Mouse (Mus musculus) CH12.LX (cell line): ENCODE results near the gene Per1. TPM values are rescaled to one million over a fixed set of nuclear protein-coding genes. Genes with fewer than 3 reads are reported as not detected.

Experiments
- DNase-seq: peaks from one replicate; pipeline ENCODE4 v3.0.0-alpha.2; 2013; ENCODE audit errors: extremely low read depth
- H3K27ac ChIP-seq: 2 replicates; pipeline ENCODE4 v1.5.1; 2012; ENCODE audit warnings: low read depth, mild to moderate bottlenecking, control low read depth, moderate library complexity; ENCODE audit not compliant: insufficient read depth
- H3K27me3 ChIP-seq: replicated peaks from 2 replicates; pipeline ENCODE3; 2012; ENCODE audit warnings: inconsistent platforms
- H3K36me3 ChIP-seq, 2 experiments: replicated peaks in 1 of 2; 2 replicates each; pipeline versions ENCODE3 to v1.6.1; 2012; ENCODE audit warnings: inconsistent platforms in 1 of 2, low read length in 1 of 2, mild to moderate bottlenecking in 1 of 2, mixed read lengths in 1 of 2, moderate library complexity in 1 of 2; ENCODE audit not compliant: control insufficient read depth in 1 of 2, insufficient read depth in 1 of 2
- H3K4me1 ChIP-seq, 2 experiments: 2 replicates each; pipeline ENCODE4 v1.6.1; 2012; ENCODE audit warnings: inconsistent platforms in 1 of 2, moderate library complexity in 1 of 2; ENCODE audit not compliant: insufficient read depth in 2 of 2, control insufficient read depth in 1 of 2
- H3K4me2 ChIP-seq: 2 replicates; pipeline ENCODE4 v1.6.1; 2012; ENCODE audit warnings: low read depth, mild to moderate bottlenecking, control low read depth; ENCODE audit not compliant: poor library complexity, insufficient read depth, severe bottlenecking
- H3K4me3 ChIP-seq, 3 experiments: fragments of 150-350 bp in 1 of 3; sonication (generic) in 1 of 3; replicated peaks in 1 of 3; 2 replicates each; pipeline versions ENCODE3 to v1.5.1; 2011 to 2012; ENCODE audit warnings: low read depth in 2 of 3, low read length in 2 of 3, mild to moderate bottlenecking in 2 of 3, moderate library complexity in 2 of 3, control low read depth in 1 of 3, improper control_type of control experiment in 1 of 3, inconsistent platforms in 1 of 3, mixed read lengths in 1 of 3; ENCODE audit not compliant: poor library complexity in 1 of 3
- H3K79me2 ChIP-seq: replicated peaks from 2 replicates; pipeline ENCODE4 v1.6.1; 2012; ENCODE audit warnings: mild to moderate bottlenecking, moderate library complexity; ENCODE audit not compliant: control insufficient read depth, poor library complexity, insufficient read depth, severe bottlenecking; ENCODE audit errors: extremely low read depth
- H3K9ac ChIP-seq: 2 replicates; pipeline ENCODE4 v1.6.1; 2012; ENCODE audit warnings: low read depth, mild to moderate bottlenecking, control low read depth, moderate library complexity; ENCODE audit not compliant: insufficient read depth
- H3K9me3 ChIP-seq: replicated peaks from 2 replicates; pipeline ENCODE3; 2012; ENCODE audit warnings: low read length, inconsistent platforms, mixed read lengths
- BHLHE40 ChIP-seq: IDR thresholded peaks from 2 replicates; pipeline ENCODE4 v1.6.1; 2011; ENCODE audit warnings: mild to moderate bottlenecking, low read depth, low read length, improper control_type of control experiment
- CHD1 ChIP-seq: IDR thresholded peaks from 2 replicates; pipeline ENCODE4 v1.6.1; 2012; ENCODE audit warnings: low read depth, low read length, improper control_type of control experiment, inconsistent platforms
- CHD2 ChIP-seq: IDR thresholded peaks from 2 replicates; pipeline ENCODE4 v1.6.1; 2011; ENCODE audit warnings: low read length, improper control_type of control experiment
- CTCF ChIP-seq, 2 experiments: IDR thresholded peaks in 1 of 2; conservative IDR thresholded peaks in 1 of 2; 2 replicates each; pipeline ENCODE4 v1.5.1; 2011 to 2012; ENCODE audit warnings: low read depth in 2 of 2, low read length in 2 of 2, improper control_type of control experiment in 1 of 2, inconsistent platforms in 1 of 2, mild to moderate bottlenecking in 1 of 2, moderate library complexity in 1 of 2
- ELF1 ChIP-seq: IDR thresholded peaks from 2 replicates; pipeline ENCODE4 v1.6.1; 2014; ENCODE audit warnings: low read depth, mild to moderate bottlenecking, inconsistent platforms, low read length, improper control_type of control experiment
- GABPA ChIP-seq: IDR thresholded peaks from 2 replicates; pipeline ENCODE4 v1.6.1; 2012; ENCODE audit warnings: low read depth, low read length, improper control_type of control experiment, inconsistent platforms; ENCODE audit not compliant: insufficient replicate concordance
- HCFC1 ChIP-seq: IDR thresholded peaks from 2 replicates; pipeline ENCODE4 v1.6.1; 2012; ENCODE audit warnings: low read depth, mild to moderate bottlenecking, inconsistent platforms, low read length, improper control_type of control experiment
- IRF4 ChIP-seq: IDR thresholded peaks from 2 replicates; pipeline ENCODE4 v1.6.1; 2014; ENCODE audit warnings: low read depth, mild to moderate bottlenecking, inconsistent platforms, low read length, improper control_type of control experiment
- JUN ChIP-seq: IDR thresholded peaks from 2 replicates; pipeline ENCODE4 v1.6.1; 2011; ENCODE audit warnings: low read depth, mild to moderate bottlenecking, low read length, improper control_type of control experiment, moderate library complexity; ENCODE audit not compliant: insufficient read depth
- JUND ChIP-seq: conservative IDR thresholded peaks from 2 replicates; pipeline ENCODE4 v1.6.1; 2011; ENCODE audit warnings: low read depth, low read length, improper control_type of control experiment
- MAX ChIP-seq: IDR thresholded peaks from 2 replicates; pipeline ENCODE4 v1.6.1; 2011; ENCODE audit warnings: low read length, improper control_type of control experiment
- MEF2A ChIP-seq: IDR thresholded peaks from 2 replicates; pipeline ENCODE4 v1.6.1; 2014; ENCODE audit warnings: low read depth, mild to moderate bottlenecking, inconsistent platforms, low read length, improper control_type of control experiment, borderline replicate concordance
- MXI1 ChIP-seq: IDR thresholded peaks from 2 replicates; pipeline ENCODE4 v1.6.1; 2011; ENCODE audit warnings: mild to moderate bottlenecking, low read depth, low read length, improper control_type of control experiment
- NELFE ChIP-seq: IDR thresholded peaks from 2 replicates; pipeline ENCODE4 v1.6.1; 2011; ENCODE audit warnings: low read depth, low read length, improper control_type of control experiment
- PAX5 ChIP-seq: IDR thresholded peaks from 2 replicates; pipeline ENCODE4 v1.6.1; 2012; ENCODE audit warnings: low read length, inconsistent platforms, mixed read lengths
- POLR2A ChIP-seq: IDR thresholded peaks from 2 replicates; pipeline ENCODE4 v1.6.1; 2011; ENCODE audit warnings: low read depth, mild to moderate bottlenecking, improper control_type of control experiment, low read length
- POLR2AphosphoS2 ChIP-seq: IDR thresholded peaks from 2 replicates; pipeline ENCODE4 v1.6.1; 2011; ENCODE audit warnings: low read depth, low read length, improper control_type of control experiment
- RAD21 ChIP-seq: IDR thresholded peaks from 2 replicates; pipeline ENCODE4 v1.6.1; 2011; ENCODE audit warnings: low read depth, mild to moderate bottlenecking, low read length, improper control_type of control experiment, moderate library complexity
- RCOR1 ChIP-seq: conservative IDR thresholded peaks from 2 replicates; pipeline ENCODE4 v1.6.1; 2012; ENCODE audit warnings: low read depth, mild to moderate bottlenecking, inconsistent platforms, low read length, improper control_type of control experiment
- SIN3A ChIP-seq: IDR thresholded peaks from 2 replicates; pipeline ENCODE4 v1.6.1; 2012; ENCODE audit warnings: low read length, improper control_type of control experiment, inconsistent platforms
- SMC3 ChIP-seq: IDR thresholded peaks from 2 replicates; pipeline ENCODE4 v1.6.1; 2011; ENCODE audit warnings: low read depth, low read length, improper control_type of control experiment
- TBP ChIP-seq: conservative IDR thresholded peaks from 2 replicates; pipeline ENCODE4 v1.6.1; 2011; ENCODE audit warnings: low read depth, low read length, improper control_type of control experiment
- ZC3H11A ChIP-seq: IDR thresholded peaks from 2 replicates; pipeline ENCODE4 v1.6.1; 2012; ENCODE audit warnings: low read depth, mild to moderate bottlenecking, inconsistent platforms, low read length, improper control_type of control experiment
- ZMIZ1 ChIP-seq: IDR thresholded peaks from 2 replicates; pipeline ENCODE4 v1.6.1; 2012; ENCODE audit warnings: low read depth, mild to moderate bottlenecking, inconsistent platforms, low read length, improper control_type of control experiment
- ZNF384 ChIP-seq: IDR thresholded peaks from 2 replicates; pipeline ENCODE4 v1.6.1; 2012; ENCODE audit warnings: low read depth, low read length, improper control_type of control experiment, inconsistent platforms
- dilution Hi-C: fragments of 300-500 bp; cut with MboI; formaldehyde crosslinking; loops from 2 replicates; pipeline ENCODE4 v1.14.3; 2020; ENCODE audit warnings: low sequenced_read_pairs; ENCODE audit not compliant: extremely low pct_unique_long_range_greater_than_20kb, extremely low pct_ligation_motif_present
- in situ Hi-C: fragments of 300-500 bp; cut with MboI; formaldehyde crosslinking; loops from 3 replicates; pipeline ENCODE4 v1.14.3; 2019; ENCODE audit warnings: low sequenced_read_pairs, low pct_ligation_motif_present, low pct_unique_long_range_greater_than_20kb, mixed read lengths
- polyA plus RNA-seq: library from polyadenylated mRNA; unstranded; fragments of >175 nt; gene quantifications from 2 replicates; pipeline ENCODE4 v1.2.1, GENCODE M21; 2012; ENCODE audit warnings: low read depth; ENCODE audit not compliant: insufficient read length
- total RNA-seq, 2 experiments: library from RNA; depleted of rRNA; stranded (reverse); fragments of 300-350 nt in 1 of 2; fragments of >200 nt in 1 of 2; gene quantifications; 2 replicates each; pipeline ENCODE4 v1.2.3; 2012 to 2014

Per1 gene
- total and polyA plus RNA-seq, 3 experiments = 2.8 to 38.3 (median 11.8) TPM

DNA sequence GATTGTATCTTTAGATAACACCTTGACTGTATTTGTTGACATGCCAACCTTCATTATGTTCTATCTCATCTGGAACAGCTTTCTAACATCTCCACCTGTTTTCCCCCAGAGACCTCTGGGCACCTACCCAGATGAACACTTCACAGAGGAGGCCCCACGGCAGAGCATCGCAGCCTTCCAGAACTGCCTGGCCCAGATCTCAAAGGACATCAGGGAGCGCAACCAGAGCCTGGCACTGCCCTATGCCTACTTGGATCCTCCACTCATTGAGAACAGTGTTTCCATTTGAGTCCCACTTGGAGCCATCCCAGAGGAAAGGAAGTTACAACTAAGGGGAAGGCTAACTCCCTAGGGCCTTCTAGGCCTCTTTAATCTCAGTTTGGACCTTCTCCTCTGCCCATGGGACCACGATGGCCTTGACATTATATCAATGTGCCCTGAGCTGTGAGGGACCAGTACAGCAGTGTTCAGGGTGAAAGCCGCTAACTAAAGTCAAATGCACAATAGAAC, 53.5 kb downstream of the Per1 start:
- in situ Hi-C loops (no loop called here), dilution Hi-C loops (no loop called here)
- Histone ChIP-seq H3K27ac (no peak overlapping the region), H3K9me3 (no peaks in the 10 kb centered on the region), H3K9ac (no peak overlapping the region), H3K4me1 (0 out of 4 replicates have a peak, but pooled peaks cover 0 to 5% of the 10 kb centered on the region in 2 experiments), H3K4me3 (no peak overlapping the region), H3K36me3 (no peaks in the 10 kb centered on the region), H3K79me2 (no peaks in the 10 kb centered on the region)
- no peak for DNase-seq
- no peak for TF ChIP-seq POLR2A
- TF ChIP-seq, all 38 proteins: peak for 0
- Histone ChIP-seq H3K4me2 (no peak overlapping the region), H3K27me3 (peaks cover 84% of the 10 kb centered on the region)

DNA sequence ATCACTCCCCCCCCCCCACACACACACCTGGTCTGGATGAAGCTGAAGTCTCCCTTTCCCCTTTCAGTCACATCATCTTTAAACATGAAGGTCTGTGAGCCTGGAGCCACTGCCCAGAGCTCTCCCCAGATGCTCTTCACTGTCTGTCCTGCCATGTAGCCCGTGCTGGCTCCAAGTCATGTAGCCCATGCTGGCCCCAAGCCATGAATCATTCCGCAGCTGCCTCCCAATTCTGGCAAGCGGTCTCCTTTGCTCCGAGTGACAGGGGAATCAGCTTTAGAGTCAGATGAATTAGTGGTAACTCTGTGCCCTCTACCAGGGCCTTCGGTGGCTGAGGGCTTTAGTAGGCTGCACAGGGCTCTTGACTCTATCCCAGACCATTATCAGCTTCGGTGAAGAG, 54.7 kb downstream of the Per1 start:
- no peaks in the 10 kb centered on the region for H3K79me2 ChIP-seq
- no peaks in the 10 kb centered on the region for H3K36me3 ChIP-seq
- no peak overlapping the region for H3K4me3 ChIP-seq
- TF ChIP-seq GABPA (no peak), IRF4 (no peak), POLR2AphosphoS2 (no peak), CTCF (conservative IDR thresholded peaks at IDR 0.05 in 1 of 2, IDR thresholded peaks at IDR 0.05 in 1 of 2; ENCODE audit: low read depth in 2 of 2, low read length in 2 of 2) (no peak), HCFC1 (no peak), SMC3 (no peak), ELF1 (no peak), JUN (no peak), CHD1 (no peak), ZMIZ1 (no peak), MXI1 (no peak), RCOR1 (no peak)
- TF ChIP-seq, all 38 proteins: peak for 0
- H3K4me2 ChIP-seq = no peak overlapping the region
- dilution Hi-C loops = no loop called here
- peaks cover 87% of the 10 kb centered on the region for H3K27me3 ChIP-seq
- no peak for DNase-seq
- no peaks in the 10 kb centered on the region for H3K9me3 ChIP-seq
- in situ Hi-C loops = no loop called here
- H3K27ac ChIP-seq = no peak overlapping the region
- H3K9ac ChIP-seq = no peak overlapping the region
- H3K4me1 ChIP-seq = 0 out of 4 replicates have a peak, but pooled peaks cover 0 to 5% of the 10 kb centered on the region in 2 experiments

- Histone ChIP-seq H3K4me1 (0 out of 4 replicates have a peak, but pooled peaks cover 0 to 5% of the 10 kb centered on the region in 2 experiments), H3K36me3 (no peaks in the 10 kb centered on the region), H3K4me3 (no peak overlapping the region), H3K27ac (no peak overlapping the region), H3K27me3 (peaks cover 87% of the 10 kb centered on the region), H3K4me2 (peak overlapping the region; percentile 32), H3K9me3 (no peaks in the 10 kb centered on the region), H3K79me2 (no peaks in the 10 kb centered on the region), H3K9ac (no peak overlapping the region)
- TF ChIP-seq ZC3H11A (peak; percentile 44), SIN3A (0 out of 2 replicates have a peak, but pooled peaks have one; percentile 49), HCFC1 (0 out of 2 replicates have a peak, but pooled peaks have one; percentile 18), SMC3 (peak; percentile 90), BHLHE40 (0 out of 2 replicates have a peak, but pooled peaks have one; percentile 7), NELFE (peak; percentile 39; the same call in 1 of the 2 replicates), MEF2A (0 out of 2 replicates have a peak, but pooled peaks have one; percentile 11), TBP (0 out of 2 replicates have a peak, but pooled peaks have one; percentile 49), MAX (no peak), CHD2 (no peak), JUND (peak; percentile 52), ZNF384 (peak; percentile 93), CTCF (conservative IDR thresholded peaks at IDR 0.05 in 1 of 2, IDR thresholded peaks at IDR 0.05 in 1 of 2; ENCODE audit: low read depth in 2 of 2, low read length in 2 of 2) (peak; percentile 60 to 92; a peak in 3 of 4 replicates), IRF4 (peak; percentile 48; the same call in 1 of the 2 replicates), PAX5 (no peak), RAD21 (peak; percentile 80)
- dilution Hi-C loops (no loop called here), in situ Hi-C loops (no loop called here)
- DNase-seq = peak; percentile 62
Measured at GRCm38 (mm10) chr11:69150444-69150843, 55.4 kb downstream of the Per1 start.
